Mouse (Mus musculus) layer of hippocampus, adult 9-10 months (tissue): ENCODE data around the gene Rec114.
A peak's percentile ranks its signal among the peaks of the same experiment; 100 is the strongest.

Experiments used
- DNase-seq: peaks from one replicate; pipeline ENCODE4 v3.0.0; 2022; ENCODE audit warnings: low spot score

The Rec114 gene

GRCm38 (mm10) chr9:58662007-58662406 is 81.8 kb downstream of the Rec114 start:
- DNase-seq: no peak

GRCm38 (mm10) chr9:58660673-58661072 is 83.1 kb downstream of the Rec114 start:
- no peak for DNase-seq

GRCm38 (mm10) chr9:58659989-58660388 is 83.8 kb downstream of the Rec114 start:
- no peak for DNase-seq

GRCm38 (mm10) chr9:58659331-58659730 is 84.4 kb downstream of the Rec114 start:
- DNase-seq: no peak

GRCm38 (mm10) chr9:58658596-58659309 is 85.0 kb downstream of the Rec114 start:
- no peak for DNase-seq

GRCm38 (mm10) chr9:58657735-58658512 is 85.8 kb downstream of the Rec114 start:
- DNase-seq: no peak

- DNase-seq: no peak
These were observed 86.9 kb downstream of the Rec114 start for GRCm38 (mm10) chr9:58656824-58657223.

GRCm38 (mm10) chr9:58656396-58656795 is 87.4 kb downstream of the Rec114 start:
- DNase-seq: no peak

- no peak for DNase-seq
These were observed 89.3 kb downstream of the Rec114 start for GRCm38 (mm10) chr9:58654494-58654893.

GRCm38 (mm10) chr9:58651993-58652392 is 91.8 kb downstream of the Rec114 start:
- DNase-seq: peak; percentile 59

GRCm38 (mm10) chr9:58649265-58649626 is 94.5 kb downstream of the Rec114 start:
- no peak for DNase-seq

- DNase-seq: no peak
These were observed 95.1 kb downstream of the Rec114 start for GRCm38 (mm10) chr9:58648406-58649264.

GRCm38 (mm10) chr9:58630441-58630840 is 113.3 kb downstream of the Rec114 start:
- DNase-seq: no peak

- no peak for DNase-seq
These were observed 116.6 kb downstream of the Rec114 start for GRCm38 (mm10) chr9:58627197-58627596.

GRCm38 (mm10) chr9:58623009-58623408 is 120.8 kb downstream of the Rec114 start:
- no peak for DNase-seq

- no peak for DNase-seq
These were observed 128.5 kb downstream of the Rec114 start for GRCm38 (mm10) chr9:58615064-58615938.

GRCm38 (mm10) chr9:58613790-58614189 is 130.0 kb downstream of the Rec114 start:
- no peak for DNase-seq
